Mouse (Mus musculus): ENCODE results near the gene Tbc1d8. TPM values are rescaled to one million over a fixed set of nuclear protein-coding genes. Genes with fewer than 3 reads are reported as not detected.
A peak's percentile ranks its signal among the peaks of the same experiment; 100 is the strongest.

Tbc1d8 gene
- polyA plus RNA-seq, 3 experiments from 2014 or later = 0.78 to 2.0 (median 0.92) TPM

DNA sequence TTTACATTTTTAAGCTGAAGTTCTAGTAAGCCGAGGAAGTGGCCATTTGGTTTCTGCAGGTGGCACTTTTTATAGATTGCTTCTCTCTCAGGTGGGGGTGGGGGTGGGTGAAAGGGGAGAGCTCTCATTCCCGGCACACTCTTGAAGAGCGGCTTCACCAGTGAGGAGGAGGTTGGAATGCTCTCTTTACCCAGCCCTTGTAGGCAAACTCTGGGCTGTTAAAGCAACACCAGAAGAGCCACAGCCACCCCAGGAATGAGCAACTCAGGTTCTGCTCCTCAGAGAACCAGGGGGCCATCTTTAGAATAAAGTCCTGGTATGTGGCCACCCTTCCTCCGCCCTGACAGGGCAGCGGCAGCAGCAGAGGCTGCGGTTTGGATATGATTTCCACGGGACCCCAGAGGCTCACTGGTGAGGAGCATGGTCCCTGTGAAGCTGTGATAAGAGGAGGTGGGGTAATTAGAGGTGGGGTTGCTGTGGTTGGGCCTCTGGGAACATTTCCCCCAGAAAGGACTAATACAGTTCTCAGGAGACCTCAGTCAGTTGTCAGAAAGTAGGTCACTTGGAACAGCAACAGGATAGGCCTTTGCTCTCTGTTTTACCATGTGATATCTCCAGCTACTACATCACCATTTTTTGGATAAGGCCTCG, 85.2 kb downstream of the Tbc1d8 start:
- no peak for ATAC-seq

DNA sequence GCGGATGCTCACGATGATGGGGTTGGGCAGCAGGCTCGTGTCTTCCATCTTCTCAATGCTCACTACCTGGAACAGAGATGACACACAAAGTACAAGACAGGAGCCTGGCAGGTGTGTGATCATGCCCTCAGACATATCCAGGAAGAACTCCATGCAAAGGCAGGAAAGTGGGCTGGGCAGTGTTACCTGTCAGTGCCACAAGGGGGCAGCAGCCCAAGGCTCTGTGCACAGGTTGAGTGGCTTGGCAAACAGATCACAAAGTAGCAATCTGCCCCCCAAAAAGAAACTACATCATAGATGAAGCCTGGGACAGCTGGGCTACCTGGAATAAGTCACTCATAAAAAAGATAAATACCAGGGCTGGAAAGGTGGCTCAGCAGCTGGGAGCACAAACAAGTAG, 86.4 kb downstream of the Tbc1d8 start:
- ATAC-seq = no peak

DNA sequence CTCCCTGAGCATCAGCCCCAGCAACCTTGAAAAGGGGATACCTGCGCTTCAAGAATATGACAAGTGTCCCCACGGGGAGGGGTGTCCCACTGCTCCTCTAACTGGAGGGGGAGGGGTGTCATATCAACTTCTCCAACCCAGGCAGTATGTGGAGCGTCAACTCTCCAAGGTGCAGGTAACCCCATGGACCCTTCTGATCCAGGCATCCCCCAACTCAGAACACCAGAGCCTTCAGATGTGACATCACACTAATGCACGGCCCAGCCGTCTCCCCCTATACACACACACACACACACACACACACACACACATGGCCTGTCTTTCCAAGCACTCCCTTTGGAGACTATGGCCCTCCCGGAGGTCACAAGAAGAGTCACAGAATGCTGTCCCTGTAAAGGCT, 86.9 kb downstream of the Tbc1d8 start:
- no peak for ATAC-seq

DNA sequence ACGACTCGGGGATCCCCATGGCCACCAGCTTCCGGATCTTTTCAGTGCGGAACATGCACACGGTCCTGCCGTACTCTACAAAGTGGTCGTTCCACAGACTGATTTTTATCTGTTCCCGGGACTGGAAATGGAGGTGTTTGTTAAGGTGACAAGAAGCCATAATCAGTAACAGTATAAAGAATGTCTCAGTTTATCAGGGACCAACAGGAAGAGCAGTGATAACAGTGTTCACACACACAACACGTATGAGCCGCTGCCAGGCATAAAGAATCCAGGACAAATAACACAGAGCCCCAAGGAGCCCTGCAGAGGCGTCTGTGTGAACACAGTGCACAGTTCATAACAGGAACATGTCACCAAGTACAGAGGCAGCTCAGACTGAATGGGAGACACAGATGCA, 89.2 kb downstream of the Tbc1d8 start:
- no peak for ATAC-seq

DNA sequence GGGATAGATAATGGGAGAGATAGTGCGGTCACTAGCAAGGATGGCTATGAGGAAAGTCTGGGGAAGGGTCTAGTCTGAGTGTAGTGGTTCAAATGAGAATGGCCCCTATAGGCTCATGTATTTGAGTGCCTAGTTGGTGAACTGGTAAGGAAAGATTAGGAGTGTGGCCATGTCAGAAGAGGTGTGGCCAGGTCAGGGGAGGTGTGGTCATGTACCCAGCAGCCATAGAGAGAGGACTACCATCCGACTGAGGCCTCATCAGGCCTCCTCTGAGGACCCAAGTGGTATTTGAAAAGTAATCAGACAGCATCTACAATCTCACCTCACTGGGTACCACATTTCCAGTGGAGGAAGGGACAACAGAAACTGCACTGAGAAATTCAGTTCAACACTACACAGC, 90.4 kb downstream of the Tbc1d8 start:
- no peak for ATAC-seq

DNA sequence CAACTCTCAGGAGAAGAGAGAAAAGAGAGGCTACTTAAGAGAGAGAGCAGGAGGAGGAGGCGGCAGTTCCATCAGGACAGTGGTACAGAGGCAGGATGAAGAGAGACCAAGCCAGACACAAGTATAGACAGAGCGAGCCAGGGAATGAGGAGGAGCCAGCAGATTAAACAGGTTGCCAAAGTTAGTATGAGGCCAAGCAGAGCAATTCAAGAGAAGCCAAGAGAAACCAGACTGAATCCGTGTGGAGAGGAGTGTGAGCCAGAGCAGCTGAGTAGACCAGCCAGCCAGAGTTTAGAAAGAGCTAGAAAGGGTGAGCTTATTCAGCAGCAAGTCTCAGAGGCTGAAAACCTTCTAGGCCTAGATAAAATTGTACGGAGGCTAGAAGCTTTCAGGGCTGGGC, 91.1 kb downstream of the Tbc1d8 start:
- no peak for ATAC-seq

DNA sequence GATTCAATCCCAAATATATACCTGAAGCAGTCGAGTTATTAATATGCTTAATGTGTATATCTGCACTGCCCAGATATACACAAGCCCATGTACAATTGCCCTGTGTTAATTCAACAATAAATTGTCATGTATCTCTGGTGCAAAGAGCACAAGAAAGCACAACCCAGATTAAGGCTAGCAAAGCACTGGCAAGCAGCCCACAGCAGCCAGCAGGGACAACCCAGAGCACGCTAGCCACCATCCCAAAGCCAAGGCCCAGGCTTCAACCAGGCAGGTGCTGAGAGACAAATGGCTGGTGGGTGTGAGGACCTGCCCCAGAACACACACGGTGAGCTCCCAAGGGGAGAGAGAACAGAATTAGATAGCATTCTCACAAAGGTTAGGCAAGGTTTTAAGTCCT, 92.1 kb downstream of the Tbc1d8 start:
- no peak for ATAC-seq

DNA sequence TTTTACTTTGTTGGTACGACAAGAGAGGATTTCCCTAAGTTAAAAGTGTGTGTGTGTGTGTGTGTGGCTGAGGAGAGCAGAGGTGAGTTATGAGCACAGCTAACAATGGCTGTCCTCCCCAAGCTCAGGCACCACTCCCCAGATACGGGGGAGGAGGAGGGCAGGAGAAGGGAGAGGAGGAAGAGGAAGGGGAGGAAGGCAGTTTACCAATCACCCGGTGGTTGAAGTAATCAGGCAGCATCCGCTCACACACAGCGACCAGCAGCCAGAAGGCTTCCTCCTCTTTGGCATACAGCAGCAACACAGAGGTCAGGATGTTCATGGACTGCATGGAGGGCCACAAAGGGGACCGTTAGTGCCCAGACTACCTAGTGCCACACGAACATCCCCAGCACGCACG, 93.6 kb downstream of the Tbc1d8 start:
- ATAC-seq = no peak

DNA sequence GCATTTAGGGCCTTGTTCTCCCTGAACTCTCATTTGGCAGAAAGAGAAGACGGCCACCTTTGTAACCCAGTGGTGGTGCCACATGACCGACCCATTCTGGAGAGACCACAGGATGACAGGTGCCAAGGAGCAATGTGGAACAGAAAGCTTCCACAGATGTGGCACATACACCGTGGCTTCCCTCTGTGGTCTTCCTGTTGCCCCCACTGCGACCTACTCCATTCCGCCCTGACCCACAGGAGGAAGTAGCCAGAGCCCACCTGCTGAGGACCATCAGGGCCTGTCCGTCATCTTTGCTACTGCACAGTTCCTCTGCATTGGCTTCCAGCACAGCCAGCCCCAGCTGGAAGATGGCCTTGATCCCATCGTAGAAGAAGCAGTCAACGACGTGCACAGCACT, 97.5 kb downstream of the Tbc1d8 start:
- no peak for ATAC-seq

DNA sequence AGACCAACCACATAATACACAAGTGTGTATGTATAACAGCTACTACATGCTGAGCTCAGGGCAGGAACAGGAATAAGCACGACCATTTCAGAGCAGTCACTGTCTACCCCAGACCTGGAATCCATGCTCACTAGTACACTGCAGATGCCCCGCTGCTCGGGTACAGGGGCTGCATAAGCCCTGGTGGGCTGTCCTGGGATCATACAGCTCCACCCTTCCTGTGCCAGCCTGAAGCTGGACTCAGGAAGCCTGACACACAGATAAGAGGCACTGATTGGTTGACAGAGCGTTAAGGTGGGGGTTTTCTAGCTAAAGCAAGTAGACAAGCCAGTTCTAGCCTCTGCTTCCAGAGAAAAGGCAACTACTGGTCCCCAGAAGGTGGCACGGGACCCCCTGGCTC, 99.5 kb downstream of the Tbc1d8 start:
- ATAC-seq = no peak

DNA sequence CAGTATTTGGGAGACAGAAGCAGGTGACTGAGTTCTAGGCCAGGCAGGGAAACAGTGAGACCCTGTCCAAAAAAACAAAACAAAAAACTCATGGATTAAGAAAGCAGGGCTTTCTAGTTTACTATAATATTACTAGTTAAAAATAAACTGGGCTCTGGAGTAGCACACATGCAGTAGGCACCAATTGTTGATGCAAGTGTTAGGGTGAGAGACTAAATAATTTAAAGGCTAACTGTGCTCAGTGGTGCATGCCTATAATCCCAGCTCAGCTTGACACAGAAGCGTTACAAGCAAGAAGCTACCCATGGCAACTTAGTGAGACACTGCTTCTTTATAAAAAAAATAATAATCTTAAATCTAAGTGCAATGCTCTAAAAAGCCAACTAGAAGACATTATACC, 100.0 kb downstream of the Tbc1d8 start:
- ATAC-seq = no peak

DNA sequence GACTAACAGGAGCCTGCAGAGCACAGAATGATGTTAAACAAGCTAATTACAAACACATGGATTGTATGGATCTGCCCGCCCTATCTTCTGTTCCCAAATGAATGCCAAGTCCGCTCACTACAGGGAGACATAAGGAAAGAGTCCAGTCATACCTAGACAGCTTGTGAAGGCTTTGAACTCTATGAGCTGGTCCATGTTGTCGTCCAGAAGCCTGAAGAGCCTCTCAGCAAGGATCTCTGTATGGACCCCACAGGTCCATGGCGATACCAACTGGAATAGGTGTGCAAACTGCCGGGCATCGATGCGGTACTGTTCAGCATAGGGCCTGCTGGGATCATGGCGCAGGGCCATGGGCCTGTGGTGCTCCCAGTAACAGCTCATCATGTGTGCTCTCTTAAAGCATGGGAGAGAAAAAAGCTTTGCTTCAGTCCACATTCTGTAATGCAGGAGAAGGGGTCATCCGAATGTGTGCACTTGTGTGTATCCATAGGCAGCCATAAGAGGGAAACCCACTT, 101.8 kb downstream of the Tbc1d8 start:
- no peak for ATAC-seq

DNA sequence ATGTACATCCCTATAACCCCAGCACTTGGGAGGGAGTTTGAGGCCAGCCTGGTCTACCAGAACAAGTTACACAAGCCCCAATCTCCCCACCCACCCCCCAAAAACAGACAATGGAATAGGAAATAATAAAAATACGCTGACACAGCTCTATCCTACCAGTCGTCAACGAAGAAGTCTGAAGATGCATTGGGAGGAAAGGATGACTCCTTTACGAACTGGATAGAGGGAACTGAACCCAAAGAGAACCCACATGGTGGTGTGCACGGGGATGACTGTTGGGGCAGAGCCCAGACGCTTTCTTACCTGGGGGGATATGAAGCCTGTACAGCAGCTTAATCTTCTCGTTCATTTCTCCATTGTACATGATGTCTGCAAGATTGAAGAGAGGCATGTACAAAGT, 102.4 kb downstream of the Tbc1d8 start:
- no peak for ATAC-seq

DNA sequence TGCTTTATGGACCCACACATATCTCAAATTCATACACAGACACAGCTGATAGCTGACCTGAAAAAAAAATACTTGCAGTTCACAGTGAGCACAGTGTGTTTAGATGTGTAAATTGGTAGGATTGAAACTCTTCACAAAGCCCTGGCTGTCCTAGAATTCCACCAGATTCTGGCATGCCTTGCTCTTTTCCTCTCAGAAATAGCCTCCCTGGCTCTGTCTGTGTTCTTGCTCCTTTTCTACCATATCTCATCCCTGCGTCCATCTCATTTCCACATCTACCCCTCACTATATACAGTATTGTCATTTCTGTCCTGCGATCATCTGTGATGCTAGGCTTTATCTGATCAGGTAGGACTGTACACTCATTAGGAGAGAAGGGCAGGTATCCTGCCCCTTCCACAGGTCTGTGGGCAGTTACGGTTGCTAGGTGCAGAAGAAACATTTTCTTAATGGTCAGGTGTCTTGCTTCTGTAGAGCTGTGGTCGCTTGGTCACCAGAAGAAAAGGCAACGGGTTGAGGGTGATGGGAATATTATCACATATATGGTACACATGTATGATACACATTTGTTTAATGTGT, 104.2 kb downstream of the Tbc1d8 start:
- no peak for ATAC-seq

DNA sequence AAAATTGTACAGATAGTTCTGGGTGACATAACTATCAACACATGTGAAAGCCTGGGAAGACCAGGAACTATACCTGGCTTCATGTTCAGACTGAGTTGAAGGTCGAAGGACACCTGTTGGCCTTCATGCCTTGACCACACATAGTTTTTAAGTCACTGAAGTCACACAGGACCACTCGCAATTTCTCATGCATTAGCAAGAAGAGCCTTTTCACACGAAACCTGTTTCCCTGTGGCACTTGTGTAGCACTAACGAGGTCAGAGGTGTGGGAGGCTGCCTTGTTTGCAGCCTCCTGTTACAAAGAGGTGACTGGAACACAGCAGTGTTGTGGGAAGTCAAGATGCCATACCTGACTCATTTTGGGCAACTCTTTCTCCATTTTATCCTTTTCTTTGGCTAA, 105.2 kb downstream of the Tbc1d8 start:
- ATAC-seq = no peak

DNA sequence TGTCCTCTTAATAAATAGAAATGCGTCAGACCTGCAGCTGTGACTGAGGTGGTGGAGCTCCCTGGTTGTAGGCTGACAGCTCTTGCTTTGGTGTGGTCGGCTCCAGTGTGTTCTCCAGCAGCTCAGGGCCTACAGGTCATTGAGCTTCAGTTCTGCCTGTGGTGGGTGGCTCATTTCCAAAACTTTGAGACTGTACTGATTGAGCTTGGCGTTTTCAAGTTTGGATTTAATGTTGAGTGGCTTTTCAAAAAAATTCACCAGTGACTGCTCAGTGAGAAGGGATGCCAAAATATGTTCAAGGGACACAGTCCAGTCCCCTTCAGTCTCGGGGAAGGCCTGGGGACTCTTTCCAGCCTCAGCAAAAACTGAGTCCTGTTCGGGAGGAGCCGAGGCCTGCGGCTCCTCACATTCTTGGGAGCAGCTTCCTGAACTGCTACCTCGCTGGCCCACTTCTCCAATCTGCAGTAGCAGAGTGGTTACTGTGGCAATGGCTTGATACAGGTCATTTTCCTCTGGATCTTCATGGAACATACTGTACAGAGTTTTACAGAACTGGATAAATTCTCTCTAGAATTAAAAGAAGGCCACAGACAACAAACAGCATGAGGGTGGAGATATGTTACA, 106.2 kb downstream of the Tbc1d8 start:
- ATAC-seq = no peak

DNA sequence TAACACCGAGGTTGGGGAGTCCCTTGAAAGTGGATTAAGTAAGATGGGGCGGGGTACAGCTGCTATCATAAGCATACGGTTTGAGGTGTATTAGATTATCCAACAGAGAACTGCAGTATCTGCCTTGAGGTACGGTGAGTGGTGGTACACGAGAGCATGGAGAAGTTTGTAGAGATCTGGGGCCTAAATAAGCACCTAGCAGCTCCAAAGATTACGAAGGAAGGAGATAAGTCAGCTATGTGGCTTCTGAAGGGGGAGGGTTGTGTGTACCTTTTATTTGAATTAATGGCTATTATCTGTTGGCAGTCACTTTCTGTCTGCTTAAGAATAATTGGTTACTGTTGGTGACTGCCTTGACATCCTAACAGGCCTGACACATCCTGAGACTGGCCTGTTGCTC, 108.1 kb downstream of the Tbc1d8 start:
- ATAC-seq = no peak

DNA sequence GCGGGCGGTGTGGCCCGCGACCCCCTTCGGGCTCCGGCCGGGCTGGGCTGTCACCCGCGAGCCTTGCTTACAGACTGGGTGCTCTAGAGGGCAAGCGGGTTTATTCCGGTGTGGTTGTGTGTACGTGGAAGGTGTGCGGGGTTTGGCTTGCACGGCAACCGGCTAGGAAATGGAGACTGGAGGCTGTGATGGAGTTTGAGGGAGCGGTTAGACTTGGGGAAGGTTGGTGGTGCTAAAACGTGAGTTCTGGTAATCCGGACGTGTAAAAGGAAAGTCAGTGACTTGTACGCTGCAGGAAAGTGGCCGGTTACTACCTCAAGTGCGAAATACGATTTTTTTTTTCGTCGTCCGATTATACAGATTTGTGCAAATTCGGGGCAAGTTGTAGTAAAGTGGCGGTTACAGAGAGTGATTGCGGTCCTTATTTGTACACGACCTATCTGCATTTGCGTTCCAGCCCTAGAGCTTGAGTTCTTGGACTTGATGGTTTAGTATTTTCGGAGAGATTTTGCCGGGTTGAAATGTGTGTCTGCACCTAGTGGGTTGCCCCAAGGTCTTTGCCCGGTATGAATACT, 110.2 kb downstream of the Tbc1d8 start:
- ATAC-seq = peak; percentile 2

DNA sequence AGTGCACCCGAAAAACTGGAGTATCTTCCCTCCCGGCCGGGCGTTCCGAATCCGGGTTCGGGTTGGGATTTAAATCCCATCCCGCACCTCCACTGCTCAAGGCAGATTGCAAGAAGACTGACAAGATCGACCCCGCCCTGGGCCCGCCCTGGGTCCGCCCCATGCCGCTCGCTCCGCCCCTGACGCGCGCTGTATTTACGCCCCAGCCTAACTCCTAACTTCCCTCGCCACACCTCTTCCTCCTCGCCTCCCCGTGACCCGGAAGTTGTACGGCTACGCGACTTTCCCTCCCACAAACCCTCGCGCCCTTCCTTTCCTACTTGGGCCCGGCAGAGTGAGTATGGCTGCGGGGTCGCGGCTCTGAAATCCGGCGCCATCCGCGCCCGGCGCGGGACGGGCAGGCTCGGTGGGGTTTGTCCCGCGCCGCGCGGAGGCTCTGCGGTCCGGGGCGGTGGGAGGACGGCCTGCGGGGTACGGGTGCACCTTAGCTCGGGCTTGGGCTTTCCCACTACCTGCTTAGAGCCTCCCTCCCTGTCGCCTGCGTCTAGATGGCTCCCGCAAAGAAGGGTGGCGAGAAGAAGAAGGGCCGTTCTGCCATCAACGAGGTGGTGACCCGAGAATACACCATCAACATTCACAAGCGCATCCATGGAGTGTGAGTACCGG, 110.8 kb downstream of the Tbc1d8 start, which contains the start of gene Rpl31:
Rpl31 (plus strand) TSS at position 242 of the 666 bp plus-strand sequence.
- peak; percentile 98 for ATAC-seq

DNA sequence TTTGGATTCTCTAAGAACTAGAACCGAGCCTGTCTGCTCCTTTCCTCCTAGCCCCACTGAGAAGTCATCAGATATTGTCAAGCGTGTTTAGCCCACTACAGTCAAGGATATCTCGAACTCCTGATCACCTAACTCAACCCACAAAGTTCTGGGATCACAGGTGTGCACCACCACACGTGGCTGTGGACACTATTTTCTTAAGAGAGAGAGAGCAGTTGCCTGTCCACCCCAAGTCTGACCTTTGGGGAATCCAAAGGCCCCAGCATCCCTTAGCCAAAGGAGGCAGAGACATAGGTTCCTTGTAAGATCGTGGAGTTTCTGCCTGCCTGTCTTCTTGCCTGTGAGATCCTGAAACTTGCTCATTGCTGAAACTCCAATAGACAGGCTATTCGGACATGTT, 111.5 kb downstream of the Tbc1d8 start:
- ATAC-seq = no peak

DNA sequence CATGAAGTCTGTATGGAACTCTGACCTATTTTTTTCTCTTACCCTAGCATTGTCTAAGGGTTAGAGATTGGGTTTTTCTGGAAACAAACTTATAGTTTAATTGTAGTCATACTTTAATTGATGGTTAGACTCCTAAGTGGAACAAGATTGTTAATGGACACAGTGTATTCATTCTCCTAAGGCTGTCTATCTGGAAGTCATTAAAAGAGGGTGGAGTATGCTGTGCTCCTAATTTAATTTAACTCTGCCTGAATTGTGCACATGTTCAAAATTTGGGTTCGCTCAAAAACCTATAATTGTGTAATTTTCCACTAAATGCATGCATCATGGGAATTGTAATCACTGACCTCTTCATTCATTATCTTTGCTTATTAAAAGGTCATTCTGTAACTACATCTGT, 113.0 kb downstream of the Tbc1d8 start:
- no peak for ATAC-seq

DNA sequence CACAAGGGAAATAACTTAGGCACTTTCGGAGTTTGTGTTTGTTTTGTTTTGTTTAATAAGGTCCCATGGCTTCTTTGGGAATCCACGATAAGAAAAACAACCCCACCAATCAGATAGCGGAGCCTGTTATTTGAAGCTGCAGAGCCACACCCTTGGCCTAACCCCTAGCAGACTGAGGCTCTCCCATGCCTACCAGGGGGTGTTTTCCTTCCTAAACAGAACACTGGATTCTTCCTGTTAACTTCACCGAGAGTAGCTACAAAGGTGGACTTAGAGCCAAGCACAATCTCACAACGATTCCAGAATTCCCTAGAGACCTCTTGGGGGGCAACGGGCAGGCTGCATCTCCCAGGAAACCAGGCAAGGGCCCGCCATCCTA, 116.1 kb downstream of the Tbc1d8 start:
- no peak for ATAC-seq

DNA sequence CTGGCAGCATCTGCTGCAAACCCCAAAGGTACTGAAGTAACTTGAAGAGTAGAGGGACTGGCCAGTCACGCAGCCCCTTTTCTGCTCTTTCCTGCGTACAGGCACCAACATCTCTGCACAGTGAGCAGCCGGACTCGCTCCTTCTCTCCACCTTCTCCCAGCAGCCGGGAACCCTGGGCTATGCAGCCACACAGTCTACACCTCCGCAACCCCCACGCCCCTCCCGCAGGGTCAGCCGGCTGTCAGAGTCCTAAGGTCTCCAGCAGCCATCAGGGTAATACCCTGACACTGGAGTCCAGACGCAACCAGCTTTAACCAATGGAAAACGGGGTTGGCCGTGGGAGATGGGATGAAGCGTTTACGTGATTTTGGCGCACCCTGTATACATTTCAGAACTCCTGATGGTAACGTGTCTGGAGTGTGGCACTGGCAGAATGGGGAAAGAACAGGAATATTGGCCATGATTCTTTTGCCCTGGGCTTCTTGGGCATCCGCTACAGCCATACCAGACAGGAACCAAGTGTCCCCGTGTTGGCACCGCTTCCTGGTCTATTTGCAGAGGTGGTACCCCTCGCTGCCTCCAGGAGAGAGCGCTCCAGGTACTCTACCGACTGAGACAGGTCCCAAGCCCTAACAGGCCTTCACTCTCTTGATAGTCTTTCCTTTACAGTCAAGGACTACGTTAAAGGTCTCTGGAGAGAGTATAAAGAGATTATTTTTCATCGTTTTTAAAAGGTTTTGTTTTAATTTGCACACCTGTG, 116.6 kb downstream of the Tbc1d8 start:
- no peak for ATAC-seq

All from inflammation-experienced regulatory T-cells, adult 6 months (primary cell).